Mouse (Mus musculus) Patski (cell line): Measurements from ENCODE around the gene Id3. TPM values are rescaled to one million over a fixed set of nuclear protein-coding genes. Genes with fewer than 3 reads are reported as not detected.

Experiments
- ATAC-seq: fragments of 100-300 bp; one replicate; pipeline ENCODE4 v1.8.0; 2021
- CTCF ChIA-PET: fragments of 350-600 bp; sonication (Branson Sonifier 250); formaldehyde crosslinking; loops from one replicate; lab custom pipeline; 2022; ENCODE audit warnings: inconsistent platforms; lab: Charles Lee
- POLR2A ChIA-PET: fragments of 350-600 bp; sonication (Branson Sonifier 250); formaldehyde crosslinking; loops from one replicate; lab custom pipeline; 2022; ENCODE audit warnings: antibody characterized with exemption, inconsistent platforms; lab: Charles Lee
- DNase-seq: peaks from one replicate; pipeline ENCODE4 v3.0.0-alpha.2; 2011; ENCODE audit warnings: low read depth, low spot score
- H3K27me3 ChIP-seq: fragments of 371-371 bp; one replicate; pipeline ENCODE4 v1.5.1; 2021
- CTCF ChIP-seq: fragments of 100-300 bp; IDR thresholded peaks from one replicate; pipeline ENCODE4 v1.5.1; 2021
- in situ Hi-C: fragments of 300-500 bp; cut with MboI; formaldehyde crosslinking; loops from 3 replicates; pipeline ENCODE4 v1.11.1; 2018; ENCODE audit warnings: low pct_unique_long_range_greater_than_20kb, mixed read lengths
- polyA plus RNA-seq: library from polyadenylated mRNA; unstranded; gene quantifications from one replicate; pipeline ENCODE4 v1.2.3, GENCODE M21; 2021

The Id3 gene
- polyA plus RNA-seq, 1 experiment from 2014 or later, result 175 TPM

DNA sequence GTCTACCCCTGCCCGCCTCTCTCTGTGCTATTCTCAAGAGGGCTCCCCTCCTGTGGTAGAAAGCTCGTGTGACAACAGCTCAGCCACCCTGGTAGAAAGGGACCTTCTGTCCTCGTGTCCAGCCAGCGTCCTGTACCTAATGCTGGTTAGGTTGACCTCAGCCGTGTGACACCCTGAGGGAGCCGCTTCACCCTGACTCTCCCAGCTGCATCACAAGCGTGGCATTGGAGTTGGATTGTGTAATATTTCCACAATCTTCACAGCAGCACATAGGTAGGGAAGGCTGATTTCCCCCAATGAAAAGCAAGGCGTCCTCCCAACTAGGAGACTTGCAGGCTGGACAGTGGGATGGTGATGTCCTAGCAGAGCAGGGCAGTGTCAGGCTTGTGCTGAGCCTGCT lies 43.0 kb downstream of the Id3 start:
- DNase-seq, result no peak
- POLR2A ChIA-PET, result interaction anchor here (0.6 kb wide), 1 partner anchor 391 kb away, joined by 3 read pairs; no protein-coding TSS in a partner anchor
- CTCF ChIA-PET, result interaction anchor here (1.0 to 1.4 kb wide), 2 partner anchors 22 to 26 kb away, joined by 3 read pairs; no protein-coding TSS in a partner anchor
- in situ Hi-C loops, result no loop called here
- H3K27me3 ChIP-seq, result no peaks in the 10 kb centered on the region
- TF ChIP-seq CTCF, result no peak
- ATAC-seq, result no peak

DNA sequence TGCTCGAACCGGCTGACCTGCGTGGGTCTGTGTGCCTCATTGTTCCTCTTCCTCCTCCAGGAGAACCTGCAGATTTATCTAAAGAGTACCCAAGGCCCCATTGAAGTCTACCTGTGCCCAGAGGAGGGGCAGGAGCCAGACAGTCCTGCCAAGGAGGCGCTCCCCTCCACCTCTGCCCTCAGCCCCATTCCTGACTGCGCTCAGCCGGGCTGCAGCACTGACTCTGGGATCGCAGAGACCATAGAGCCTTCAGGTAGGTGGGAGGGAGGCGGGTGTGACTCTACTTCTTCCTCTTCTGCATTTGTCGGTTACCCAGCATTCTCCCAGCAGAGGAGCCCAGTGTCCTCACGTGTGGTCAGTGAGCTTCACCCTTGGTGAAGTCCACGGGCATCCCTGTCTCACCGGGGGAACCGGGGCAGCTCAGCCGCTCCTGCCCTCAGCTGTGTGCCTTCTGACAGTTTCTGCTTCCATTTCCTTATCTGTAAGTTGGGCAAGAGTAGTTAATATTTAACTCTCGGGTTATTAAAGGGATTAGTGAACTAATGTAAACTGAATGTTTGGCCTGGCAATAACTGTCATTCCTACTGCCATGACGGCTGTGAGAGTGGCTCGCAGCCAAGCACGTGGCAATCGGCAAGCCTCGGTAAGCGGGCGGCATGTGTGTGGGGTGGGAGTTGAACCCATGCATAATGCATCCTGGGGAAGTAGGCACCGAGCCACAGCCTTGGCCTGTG lies 43.6 kb downstream of the Id3 start:
- ATAC-seq, result peak; percentile 44
- CTCF ChIA-PET, result interaction anchor here (1.0 kb wide), 1 partner anchor 23 kb away, joined by 3 read pairs; no protein-coding TSS in a partner anchor
- H3K27me3 ChIP-seq, result no peaks in the 10 kb centered on the region
- peak; percentile 89 for DNase-seq
- in situ Hi-C loops, result no loop called here
- POLR2A ChIA-PET, result no interaction called here
- TF ChIP-seq CTCF, result no peak

DNA sequence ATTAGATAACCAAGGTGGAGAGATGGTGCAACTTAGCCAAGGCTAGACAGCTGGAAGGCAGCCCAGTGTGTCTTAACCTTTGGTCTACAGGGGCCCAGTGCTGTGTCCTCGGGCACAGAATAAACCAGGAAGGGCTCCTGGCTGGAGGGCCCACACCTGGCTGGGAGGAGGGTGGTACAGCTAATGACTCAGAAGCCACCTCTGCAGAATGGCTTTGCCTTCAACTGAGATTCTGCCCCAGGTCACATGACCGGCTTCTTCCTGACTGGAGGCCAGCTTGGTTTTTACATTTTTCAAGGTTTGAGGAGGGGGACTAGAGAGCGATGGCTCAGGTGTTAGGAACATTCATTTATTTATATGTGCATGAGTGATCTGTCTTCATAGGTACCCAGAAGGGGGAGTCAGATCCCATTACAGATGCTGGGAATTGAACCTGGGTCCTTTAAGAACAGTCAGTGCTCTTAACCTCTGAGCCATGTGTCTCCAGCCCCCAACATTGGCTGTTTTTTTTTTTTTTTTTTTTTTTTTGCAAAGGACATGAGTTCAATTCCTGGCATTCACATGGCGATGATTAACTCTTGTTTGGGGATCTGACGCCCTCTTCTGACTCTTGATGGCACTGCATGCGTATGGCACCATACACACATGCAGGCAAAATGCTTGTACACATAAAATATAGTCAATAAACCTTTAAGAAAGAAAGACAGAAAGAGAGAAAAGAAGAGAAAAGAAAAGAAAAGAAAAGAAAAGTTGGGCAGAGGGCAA lies 45.9 kb downstream of the Id3 start:
- ATAC-seq (no peak), DNase-seq (no peak)
- in situ Hi-C loops, result no loop called here
- ChIA-PET CTCF (interaction anchor here (1.0 to 1.4 kb wide), 3 partner anchors 8 to 16 kb away, joined by 3 to 4 read pairs (median 4); partner anchors contain the start of gene E2f2), POLR2A (no interaction called here)
- TF ChIP-seq CTCF, result no peak
- no peaks in the 10 kb centered on the region for H3K27me3 ChIP-seq

DNA sequence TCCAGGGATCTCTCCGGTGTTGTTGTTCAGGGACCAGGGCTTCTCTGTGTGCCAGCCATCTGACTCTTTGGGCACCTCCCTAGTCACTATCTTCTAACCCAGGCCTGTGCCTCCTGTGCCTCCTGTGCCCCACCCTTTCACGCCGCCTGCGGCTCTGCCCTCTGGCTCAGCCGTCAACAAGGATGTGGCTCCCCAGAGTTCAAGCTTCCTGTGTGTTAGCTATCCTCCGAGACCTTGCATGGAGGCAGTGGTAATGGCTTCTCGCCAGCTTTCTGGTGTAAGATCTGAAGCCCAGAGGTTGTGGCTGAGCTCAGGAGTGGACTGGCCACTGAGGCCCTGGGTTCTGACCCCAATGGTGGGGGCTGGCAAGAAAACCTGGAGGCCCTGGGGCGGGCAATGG lies 46.6 kb downstream of the Id3 start:
- in situ Hi-C loops, result no loop called here
- no peak for DNase-seq
- TF ChIP-seq CTCF, result no peak
- no peak for ATAC-seq
- no peaks in the 10 kb centered on the region for H3K27me3 ChIP-seq
- CTCF ChIA-PET, result interaction anchor here (1.0 to 2.0 kb wide), 3 partner anchors 9 to 15 kb away, joined by 4 to 5 read pairs (median 4); no protein-coding TSS in a partner anchor
- POLR2A ChIA-PET, result no interaction called here

DNA sequence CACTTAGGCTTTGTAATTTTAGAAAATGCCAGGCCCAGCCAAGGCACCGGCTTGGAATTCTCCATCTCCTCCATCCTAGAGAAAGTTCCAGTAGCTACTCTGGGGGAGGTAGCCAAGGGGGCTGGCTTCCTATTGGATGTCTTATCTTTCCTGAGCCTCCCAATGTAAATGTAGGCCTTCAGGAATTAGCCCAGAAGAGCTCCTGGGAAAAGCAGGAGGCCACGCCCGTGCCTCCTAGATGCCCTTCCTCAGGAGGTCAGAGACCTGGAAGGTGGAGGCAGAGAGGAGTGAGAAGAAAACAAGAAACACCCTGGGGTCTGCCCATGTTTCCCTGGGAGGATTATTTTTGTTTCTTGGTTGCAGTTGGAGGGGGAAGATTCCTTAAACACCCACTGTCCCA lies 50.3 kb downstream of the Id3 start:
- DNase-seq, result no peak
- in situ Hi-C loops, result no loop called here
- POLR2A ChIA-PET, result no interaction called here
- TF ChIP-seq CTCF, result no peak
- ATAC-seq, result no peak
- CTCF ChIA-PET, result interaction anchor here (1.0 to 1.4 kb wide), 2 partner anchors 9 to 14 kb away, joined by 3 read pairs; no protein-coding TSS in a partner anchor
- H3K27me3 ChIP-seq, result no peaks in the 10 kb centered on the region

DNA sequence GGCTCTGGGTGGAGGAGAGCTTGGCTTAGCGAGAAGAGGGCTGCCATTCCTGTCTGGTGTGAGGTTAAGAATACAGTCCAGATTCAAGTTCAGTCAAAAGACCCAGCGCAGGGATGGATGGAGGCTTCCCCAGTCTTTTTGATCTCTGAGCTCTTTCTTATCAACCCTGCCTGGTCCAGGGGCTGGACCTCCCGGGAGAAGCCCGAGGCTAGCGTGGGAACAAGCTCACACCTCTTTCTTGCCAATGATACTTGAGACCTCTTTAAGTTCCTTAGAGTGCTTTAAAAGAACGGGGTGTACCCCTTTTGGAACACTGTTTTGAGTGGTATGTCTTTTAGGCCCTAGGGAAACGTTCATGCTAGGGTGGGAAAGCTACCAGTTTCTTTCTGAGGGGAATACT lies 51.7 kb downstream of the Id3 start:
- DNase-seq (no peak), ATAC-seq (no peak)
- TF ChIP-seq CTCF, result no peak
- ChIA-PET POLR2A (no interaction called here), CTCF (interaction anchor here (1.4 to 1.5 kb wide), 3 partner anchors 14 to 31 kb away, joined by 3 to 5 read pairs (median 3); no protein-coding TSS in a partner anchor)
- no peaks in the 10 kb centered on the region for H3K27me3 ChIP-seq
- in situ Hi-C loops, result no loop called here

Other genes with a start within 250 kb of the Id3 start
- 0.03 TPM for gene Cnr2, start 248.1 kb upstream of the Id3 start, polyA plus RNA-seq
- gene Fuca1, start 222.8 kb upstream of the Id3 start, polyA plus RNA-seq, result 44.4 TPM
- 35.2 TPM for gene Hmgcl, start 197.0 kb upstream of the Id3 start, polyA plus RNA-seq
- 12.4 TPM for gene Gale, start 179.8 kb upstream of the Id3 start, polyA plus RNA-seq
- gene Lypla2, start 170.9 kb upstream of the Id3 start, polyA plus RNA-seq, result 46.2 TPM
- gene Pithd1, start 156.2 kb upstream of the Id3 start, polyA plus RNA-seq, result 25.7 TPM
- gene Eloa, start 121.7 kb upstream of the Id3 start, polyA plus RNA-seq, result 22.6 TPM
- 665 TPM for gene Rpl11, start 90.1 kb upstream of the Id3 start, polyA plus RNA-seq
- 1.1 TPM for gene E2f2, start 28.9 kb downstream of the Id3 start, polyA plus RNA-seq
- 5.5 TPM for gene Asap3, start 62.9 kb downstream of the Id3 start, polyA plus RNA-seq
- gene Tcea3, start 104.2 kb downstream of the Id3 start, polyA plus RNA-seq, result 0.15 TPM
- gene Zfp46, start 141.2 kb downstream of the Id3 start, polyA plus RNA-seq, result 13.0 TPM
- 70.2 TPM for gene Hnrnpr, start 167.4 kb downstream of the Id3 start, polyA plus RNA-seq